Comparison of ENCODE assay signal across 19 mouse cellular contexts in genomic region chr14:19720044-19720611, GRCm38 (mm10).
"Had no signal": no experiment of that assay in that cellular context is flagged by ENCODE, and none has a peak within 500 bp of the region (broad histone marks: within the 10 kb centered on the region; RNA-seq: fewer than 3 reads in every experiment).

No protein-coding gene starts in this region.

- H3K36me3 ChIP-seq: liver, embryonic 13.5 days; neural tube, embryonic 12.5 days; neural tube, embryonic 15.5 days had no signal

- DNase-seq: kidney, adult 2 months; kidney, postnatal 25 days; layer of hippocampus, adult 9-11 months; liver, embryonic 13.5 days; lung, adult 2 months; lung, postnatal 14 days; lung, postnatal 4 days; right cerebral cortex, adult 18-20 months; right cerebral cortex, postnatal 14 days; right cerebral cortex, postnatal 4 days; thymus, adult 2 months; thymus, postnatal 14 days; thymus, postnatal 4 days had no signal

- H3K27me3 ChIP-seq: liver, embryonic 13.5 days; neural tube, embryonic 12.5 days; neural tube, embryonic 15.5 days had no signal

- H3K9me3 ChIP-seq: liver, embryonic 13.5 days; neural tube, embryonic 12.5 days; neural tube, embryonic 15.5 days had no signal

- H3K9ac ChIP-seq: liver, embryonic 13.5 days; neural tube, embryonic 12.5 days; neural tube, embryonic 15.5 days had no signal

- H3K4me3 ChIP-seq: layer of hippocampus, adult 2 months; liver, embryonic 13.5 days; neural tube, embryonic 12.5 days; neural tube, embryonic 15.5 days had no signal

- H3K4me1 ChIP-seq: liver, embryonic 13.5 days; neural tube, embryonic 12.5 days; neural tube, embryonic 15.5 days had no signal

- H3K4me2 ChIP-seq: liver, embryonic 13.5 days; midbrain, embryonic 11.5 days; neural tube, embryonic 12.5 days; neural tube, embryonic 15.5 days had no signal

- H3K27ac ChIP-seq: kidney, postnatal 0 days; layer of hippocampus, adult 2 months; liver, embryonic 13.5 days; neural tube, embryonic 12.5 days; neural tube, embryonic 15.5 days; stomach, postnatal 0 days had no signal
